ENCODE assay signal across 8 mouse cellular contexts in the genomic region with DNA sequence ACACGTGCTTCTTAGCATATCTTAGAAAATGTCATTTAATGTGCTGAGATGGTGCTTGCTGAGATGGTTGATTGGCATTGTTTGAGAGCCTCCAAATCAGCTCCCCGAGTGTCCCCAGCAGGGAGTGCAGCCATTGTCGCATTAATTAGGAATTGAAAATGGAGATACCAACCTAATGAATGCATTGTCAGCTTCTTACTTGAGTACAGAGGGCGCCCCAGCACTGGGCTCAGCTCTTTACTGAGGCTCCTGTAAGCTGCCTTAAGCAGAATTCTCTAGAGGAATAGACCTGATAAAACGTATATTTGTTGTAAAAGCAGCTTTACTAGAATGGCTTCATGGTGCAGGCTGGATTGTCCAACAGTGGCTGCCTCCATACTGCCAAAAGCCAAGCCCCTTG.
A peak's percentile ranks its signal among the peaks of the same experiment; 100 is the strongest.
DNase-seq lines count a peak whose midpoint lies in the region; ATAC-seq and TF ChIP-seq lines count a peak whose summit lies in the region.

No protein-coding gene starts in this region.

- no peak overlapping the region for H3K9ac ChIP-seq in kidney, embryonic 14.5 days (ENCODE audit: low read depth, low read length)
- no peak overlapping the region for H3K9ac ChIP-seq in midbrain, embryonic 15.5 days

- H3K4me2 ChIP-seq in kidney, embryonic 14.5 days (replicated peaks; ENCODE audit: low read depth, low read length) = no peak overlapping the region
- peak overlapping the region; percentile 2; the same call in 1 of the 2 replicates for H3K4me2 ChIP-seq in midbrain, embryonic 15.5 days

- no peak for ATAC-seq in kidney, embryonic 14.5 days (ENCODE audit: low FRiP score, low TSS enrichment)
- no peak for ATAC-seq in midbrain, embryonic 15.5 days (replicated peaks)
- ATAC-seq in erythroid progenitor cell, adult 5-6 weeks (replicated peaks; ENCODE audit: low FRiP score, poor library complexity, severe bottlenecking) = no peak

- H3K4me3 ChIP-seq in kidney, embryonic 14.5 days (ENCODE audit: low read length) = no peak overlapping the region
- no peak overlapping the region for H3K4me3 ChIP-seq in cortical plate, adult 2 months (ENCODE audit: insufficient read depth, low read length)
- H3K4me3 ChIP-seq in midbrain, embryonic 15.5 days = no peak overlapping the region

- peak; percentile 29 for DNase-seq in kidney, postnatal 10 days
- DNase-seq in frontal cortex, postnatal 25 days (ENCODE audit: low spot score in 2 of 2) = peak; percentile 17 to 28
- no peak for DNase-seq in testis, postnatal 10 days (ENCODE audit: low spot score)
- no peak for DNase-seq in thymus, adult 18-20 months

- TF ChIP-seq POLR2A in cortical plate, adult 2 months (IDR thresholded peaks at IDR 0.05; ENCODE audit: extremely low read depth, insufficient read depth, low read length) = no peak

- 18% methylated on average over 5 of the region's 5 CpGs for WGBS in kidney, embryonic 14.5 days
- 4% methylated on average over 5 of the region's 5 CpGs for WGBS in midbrain, embryonic 15.5 days

- no peaks in the 10 kb centered on the region for H3K9me3 ChIP-seq in kidney, embryonic 14.5 days (ENCODE audit: control insufficient read depth, low read length)
- H3K9me3 ChIP-seq in midbrain, embryonic 15.5 days = no peaks in the 10 kb centered on the region

- H3K27me3 ChIP-seq in kidney, embryonic 14.5 days (ENCODE audit: control insufficient read depth, insufficient read depth, low read length) = no peaks in the 10 kb centered on the region
- no peaks in the 10 kb centered on the region for H3K27me3 ChIP-seq in midbrain, embryonic 15.5 days (replicated peaks)

- no peak overlapping the region for H3K27ac ChIP-seq in kidney, embryonic 14.5 days (ENCODE audit: low read depth, low read length)
- H3K27ac ChIP-seq in cortical plate, adult 2 months (ENCODE audit: insufficient read depth, low read length) = no peak overlapping the region
- H3K27ac ChIP-seq in midbrain, embryonic 15.5 days = no peak overlapping the region

- H3K36me3 ChIP-seq in kidney, embryonic 14.5 days (ENCODE audit: control insufficient read depth, insufficient read depth, low read length) = no peaks in the 10 kb centered on the region
- no peaks in the 10 kb centered on the region for H3K36me3 ChIP-seq in midbrain, embryonic 15.5 days (replicated peaks)

- TF ChIP-seq CTCF in cortical plate, adult 2 months (IDR thresholded peaks at IDR 0.05; ENCODE audit: extremely low read depth, insufficient read depth, low read length) = peak; percentile 55

- no peaks in the 10 kb centered on the region for H3K4me1 ChIP-seq in kidney, embryonic 14.5 days (ENCODE audit: control insufficient read depth, insufficient read depth, low read length)
- no peaks in the 10 kb centered on the region for H3K4me1 ChIP-seq in cortical plate, adult 2 months (ENCODE audit: control insufficient read depth, insufficient read depth, low read length)
- peaks cover 8% of the 10 kb centered on the region for H3K4me1 ChIP-seq in midbrain, embryonic 15.5 days

Comparison
In these comparisons a context has a peak if more than half of its experiments do, and no peak if none do; other contexts are left out.
1. DNase-seq: peak in kidney, postnatal 10 days (single experiment) and frontal cortex, postnatal 25 days (2 of 2); none in testis, postnatal 10 days (single experiment) and thymus, adult 18-20 months (0 of 2).